Mouse (Mus musculus): Measurements from ENCODE around the gene Kdr. TPM values are rescaled to one million over a fixed set of nuclear protein-coding genes. Genes with fewer than 3 reads are reported as not detected.

Gene Kdr
- 23.3 TPM for polyA plus RNA-seq (2015; fragmentation: Illumina TruSeq; extraction: RNeasy Lipid Tissue Mini Kit (QIAGEN cat#74804); ENCODE audit: insufficient read depth, low replicate concordance)

GRCm38 (mm10) chr5:75978374-75979100, at the start of gene Kdr:
Gene Kdr (minus strand): TSS chr5:75978458.

Other genes with a start within 250 kb of the Kdr start
- gene Srd5a3, start 161.8 kb upstream of the Kdr start, polyA plus RNA-seq (2015; fragmentation: Illumina TruSeq; extraction: RNeasy Lipid Tissue Mini Kit (QIAGEN cat#74804); ENCODE audit: insufficient read depth, low replicate concordance), result 46.9 TPM
- 77.7 TPM for gene Tmem165, start 205.4 kb upstream of the Kdr start, polyA plus RNA-seq (2015; fragmentation: Illumina TruSeq; extraction: RNeasy Lipid Tissue Mini Kit (QIAGEN cat#74804); ENCODE audit: insufficient read depth, low replicate concordance)

Measured in spleen, adult 10 weeks (tissue).